Mouse (Mus musculus) erythroblast, embryonic 14.5 days (primary cell): ENCODE measurements around the gene Lmnb2.

ENCODE experiments used
- GATA1 ChIP-seq: IDR thresholded peaks from 2 replicates; pipeline ENCODE4 v1.6.1; 2012; ENCODE audit warnings: low read length, inconsistent platforms, mixed read lengths
- TAL1 ChIP-seq: IDR thresholded peaks from 3 replicates; pipeline ENCODE4 v1.6.1; 2012; ENCODE audit warnings: low read length, inconsistent platforms, mixed read lengths

- no peak for TF ChIP-seq GATA1
- no peak for TF ChIP-seq TAL1
Measured at GRCm38 (mm10) chr10:80929299-80930226, 11.5 kb upstream of the Lmnb2 start, which contains the start of gene Gadd45b.
